Mouse (Mus musculus): Measurements from ENCODE around the gene Lgals2.
"Not testable (repeated sequence)": the region's sequence is repeated elsewhere in the genome, so short reads cannot be mapped to it uniquely, and the experiment has no call there.

Gene Lgals2

GRCm38 (mm10) chr15:78855303-78855965, at the start of gene Lgals2:
Gene Lgals2, minus strand, starts transcription at chr15:78855529.
- DNase-seq: peak; percentile 15

DNA sequence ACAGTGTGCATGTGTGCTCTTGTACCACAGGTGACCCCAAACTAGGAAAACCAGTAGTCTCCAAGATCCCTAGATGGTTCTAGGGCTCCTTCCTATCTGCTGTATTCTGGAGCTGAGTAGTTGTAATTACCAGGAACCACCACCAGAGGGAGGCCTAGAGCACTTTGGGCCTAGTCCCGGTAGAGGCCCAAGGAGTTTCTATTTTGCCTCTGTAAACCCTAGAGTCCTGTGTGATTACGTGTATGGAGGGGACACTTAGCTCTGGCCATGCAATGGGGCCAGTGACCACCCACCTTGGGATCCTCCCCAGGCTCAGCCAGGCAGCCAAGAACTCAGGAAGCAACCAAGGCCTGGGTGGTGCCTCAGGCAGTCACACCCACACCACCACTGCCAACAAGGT, 47.9 kb upstream of the Lgals2 start:
- peak; percentile 90 for DNase-seq

GRCm38 (mm10) chr15:78901422-78901789, 46.1 kb upstream of the Lgals2 start:
- DNase-seq: no peak

DNA sequence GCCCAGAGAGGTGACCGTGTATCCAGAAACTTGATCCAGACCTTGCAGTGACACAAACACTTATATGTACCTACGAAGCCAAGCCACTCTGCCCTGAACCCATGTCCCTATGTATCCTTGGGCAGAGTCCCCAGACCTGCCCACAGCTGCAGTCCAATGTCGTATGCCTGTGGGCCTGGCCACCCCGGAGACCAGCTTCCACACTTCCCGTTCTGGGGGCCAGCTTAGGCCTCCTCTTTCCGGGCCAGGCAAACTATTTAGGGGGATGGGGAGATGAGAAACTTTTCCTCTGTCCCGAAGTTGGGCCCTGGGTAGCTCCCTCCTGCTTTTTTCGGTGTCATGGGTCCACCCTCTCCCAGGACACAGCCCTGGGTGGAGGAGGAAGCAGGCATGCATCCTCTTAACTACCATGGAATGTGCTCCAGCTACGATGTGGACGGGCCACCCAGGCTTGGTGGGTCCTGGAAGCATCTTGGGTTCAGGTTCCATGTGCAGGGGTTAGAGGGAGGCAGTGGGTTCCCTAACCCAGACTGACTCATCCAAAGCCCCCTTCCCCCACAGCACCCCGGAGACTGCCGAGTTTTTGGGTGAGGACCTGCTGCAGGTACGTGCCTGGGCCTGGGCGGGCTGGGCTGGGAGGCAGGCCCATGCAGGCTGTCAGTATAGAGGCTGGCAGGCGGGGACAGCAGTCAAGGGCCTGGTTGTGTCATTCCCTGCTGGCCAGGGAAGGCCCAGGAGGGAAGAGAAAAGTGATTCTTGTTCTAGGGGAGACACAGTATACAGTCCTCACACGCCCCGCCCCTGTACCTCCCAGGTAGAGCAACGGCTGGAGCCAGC, 45.5 kb upstream of the Lgals2 start:
- peak; percentile 32 for DNase-seq

DNA sequence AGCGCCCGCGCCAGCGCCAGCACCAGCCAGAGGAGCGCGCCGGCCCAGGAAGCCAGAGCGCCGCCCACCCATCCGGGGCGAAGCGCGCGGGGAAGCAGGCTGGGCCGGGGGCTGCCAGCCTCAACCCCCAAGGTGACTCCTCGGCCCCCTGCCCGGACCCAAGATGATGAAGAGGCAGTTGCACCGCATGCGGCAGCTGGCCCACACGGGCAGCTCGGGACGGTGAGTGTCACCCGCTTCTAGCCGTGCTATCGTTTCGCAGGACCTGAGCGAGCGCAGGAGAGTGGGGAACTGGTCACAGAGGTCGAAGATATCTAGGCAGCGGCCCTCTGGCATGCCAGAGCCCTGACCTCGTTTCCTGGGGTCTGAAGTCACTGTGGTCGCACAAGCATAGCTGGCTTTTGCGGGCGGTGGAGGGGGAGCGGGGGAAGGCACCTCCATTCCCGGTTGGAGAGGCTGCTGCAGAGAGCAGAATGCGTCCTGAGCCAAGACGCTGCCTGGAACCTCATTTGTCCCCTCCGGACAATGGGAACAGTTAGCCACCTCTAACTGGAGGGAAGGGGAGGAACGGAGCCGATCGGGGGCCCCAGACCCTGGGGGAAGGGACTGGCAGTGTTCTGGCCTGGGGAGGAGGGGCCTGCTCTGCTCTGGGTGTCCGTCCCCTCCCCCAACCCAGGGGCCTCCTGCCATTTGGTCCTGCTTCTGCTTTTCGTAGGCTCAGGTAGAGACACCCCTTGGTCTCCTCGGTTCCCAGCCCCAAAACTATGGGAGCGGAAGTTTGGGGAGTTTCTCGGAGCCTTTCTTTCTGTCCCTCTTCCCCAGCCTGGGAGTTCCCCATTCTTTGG, 44.6 kb upstream of the Lgals2 start, which contains the start of gene Sh3bp1:
Gene Sh3bp1 (plus strand): TSS at position 29 of the 845 bp plus-strand sequence.
- peak; percentile 88 for DNase-seq

GRCm38 (mm10) chr15:78899409-78899739, 44.0 kb upstream of the Lgals2 start, which contains the start of gene Gm49510:
Gene Gm49510, plus strand, starts transcription at chr15:78899667.
- DNase-seq: no peak

- DNase-seq: no peak
These were observed 43.2 kb upstream of the Lgals2 start for GRCm38 (mm10) chr15:78898507-78899001.

- DNase-seq: no peak
These were observed 42.2 kb upstream of the Lgals2 start for GRCm38 (mm10) chr15:78897488-78897887.

GRCm38 (mm10) chr15:78896149-78896548, 40.8 kb upstream of the Lgals2 start:
- DNase-seq: no peak

DNA sequence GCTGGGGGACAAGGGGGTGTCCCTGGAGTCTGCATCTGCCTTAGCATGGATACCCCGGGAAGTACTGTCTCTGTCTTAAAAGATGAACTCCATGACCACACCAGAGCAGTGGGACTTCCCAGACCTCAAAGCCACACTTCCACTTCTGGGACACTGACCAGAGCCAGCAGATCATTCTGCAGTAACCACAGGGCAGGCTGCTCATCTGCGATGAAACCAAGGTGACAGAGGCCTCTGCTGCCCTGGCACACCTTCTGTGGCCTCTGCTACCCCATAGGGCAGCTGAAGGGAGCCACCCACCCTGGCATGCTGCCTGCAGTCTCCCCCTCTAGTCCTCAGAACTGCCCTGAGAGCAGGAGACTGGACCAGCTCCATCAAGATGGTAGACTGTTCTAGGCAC, 40.4 kb upstream of the Lgals2 start:
- no peak for DNase-seq

- no peak for DNase-seq
These were observed 39.4 kb upstream of the Lgals2 start for GRCm38 (mm10) chr15:78894726-78895125.

GRCm38 (mm10) chr15:78892440-78892839, 37.1 kb upstream of the Lgals2 start:
- DNase-seq: no peak

DNA sequence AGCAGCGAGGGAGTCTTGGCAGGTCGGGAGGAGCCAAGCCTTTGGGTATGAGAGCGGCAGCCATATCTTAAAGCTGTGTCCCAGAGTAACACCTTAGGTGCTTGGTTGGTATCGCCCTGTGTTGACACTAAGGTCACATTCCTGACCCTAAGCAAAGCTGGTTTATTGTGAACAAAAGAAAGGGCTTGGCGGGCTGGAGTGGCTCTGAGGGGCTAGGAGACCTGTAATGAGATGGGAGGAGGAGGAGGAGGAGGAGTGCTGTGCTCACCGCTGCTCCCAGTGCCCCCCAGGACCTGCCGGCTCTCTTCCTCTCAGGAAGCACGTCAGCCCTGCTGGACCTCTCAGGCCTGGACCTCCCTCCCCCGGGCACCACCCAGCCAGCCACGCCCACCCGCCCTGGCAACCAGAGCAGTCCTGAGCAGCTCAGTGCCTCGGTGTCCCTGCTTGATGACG, 34.1 kb upstream of the Lgals2 start:
- no peak for DNase-seq

DNA sequence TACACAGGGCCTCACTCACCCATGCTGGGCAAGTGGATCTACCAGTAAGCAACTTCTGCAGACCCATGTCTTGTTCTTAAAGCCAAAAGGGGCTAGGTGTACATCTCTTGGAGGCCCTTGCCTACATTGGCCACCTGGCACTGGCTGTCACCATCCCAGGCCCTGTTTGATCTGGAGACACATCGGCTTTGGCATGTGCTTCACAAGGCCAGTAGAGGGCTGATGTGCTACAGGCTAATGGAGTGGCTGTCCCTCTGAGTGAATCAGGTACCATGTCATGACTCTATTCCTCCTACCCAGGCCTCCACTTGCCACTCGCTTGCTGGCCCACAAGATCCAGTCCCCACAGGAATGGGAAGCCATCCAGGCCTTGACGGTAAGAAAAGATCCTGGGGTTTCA, 26.5 kb upstream of the Lgals2 start:
- no peak for DNase-seq

GRCm38 (mm10) chr15:78880432-78880831, 25.1 kb upstream of the Lgals2 start:
- DNase-seq: peak; percentile 78

DNA sequence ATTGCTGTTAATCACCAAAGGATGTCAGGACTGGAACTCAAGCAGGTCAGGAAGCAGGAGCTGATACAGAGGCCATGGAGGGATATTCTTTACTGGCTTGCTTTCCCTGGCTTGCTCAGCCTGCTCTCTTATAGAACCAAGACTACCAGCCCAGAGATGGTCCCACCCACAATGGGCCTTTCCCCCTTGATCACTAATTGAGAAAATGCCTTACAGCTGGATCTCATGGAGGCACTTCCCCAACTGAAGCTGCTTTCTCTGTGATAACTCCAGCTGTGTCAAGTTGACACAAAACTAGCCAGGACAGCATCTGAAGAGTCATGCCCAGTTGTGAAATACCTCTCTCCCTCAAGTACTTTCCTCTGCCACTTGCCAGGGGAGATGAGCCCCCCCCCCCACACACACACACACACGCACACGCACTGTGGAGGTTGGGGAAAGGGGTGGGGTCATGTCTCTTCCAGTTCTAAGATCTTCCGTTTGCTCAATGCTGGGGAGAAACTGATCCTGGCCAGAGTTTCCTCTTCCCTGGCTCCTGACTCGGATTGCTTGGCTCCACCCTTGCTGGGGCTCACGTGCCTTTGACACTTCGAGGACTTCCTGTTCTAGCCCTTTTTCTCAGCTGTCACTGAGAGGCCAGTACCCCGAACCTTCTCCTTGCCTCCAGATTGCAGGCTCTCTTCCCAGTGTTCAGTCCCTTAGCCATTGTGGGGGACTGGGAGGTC, 23.6 kb upstream of the Lgals2 start:
- not testable (repeated sequence) for DNase-seq

GRCm38 (mm10) chr15:78877810-78878390, 22.6 kb upstream of the Lgals2 start:
- DNase-seq: no peak

GRCm38 (mm10) chr15:78876991-78877809, 21.9 kb upstream of the Lgals2 start, which contains the start of gene Gga1:
Gene Gga1, plus strand, starts transcription at chr15:78877190.
- peak; percentile 97 for DNase-seq

- peak; percentile 93 for DNase-seq
These were observed 20.9 kb upstream of the Lgals2 start for GRCm38 (mm10) chr15:78876258-78876696.

- DNase-seq: no peak
These were observed 20.2 kb upstream of the Lgals2 start for GRCm38 (mm10) chr15:78875537-78875936.

DNA sequence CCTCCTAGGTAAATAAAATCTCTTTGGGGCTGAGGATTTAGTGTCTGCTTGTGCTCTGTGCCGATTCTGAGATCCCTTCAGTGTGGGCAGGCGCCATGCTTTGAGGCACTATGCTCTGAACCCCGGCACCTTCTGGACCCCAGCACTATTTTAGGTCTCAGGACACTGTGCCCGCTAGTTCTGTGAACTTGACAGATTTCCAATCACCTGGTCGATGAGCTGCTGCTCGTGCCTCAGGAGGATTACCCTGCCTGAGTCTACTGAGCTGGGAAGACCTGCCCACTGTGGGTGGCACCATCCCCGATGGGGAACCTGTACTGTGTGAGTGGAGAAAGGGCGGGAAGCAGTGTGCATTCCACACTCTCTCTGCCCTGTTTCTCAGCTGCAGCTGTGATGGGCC, 19.7 kb upstream of the Lgals2 start:
- DNase-seq: no peak

All from kidney, postnatal 10 days (tissue).